Mouse (Mus musculus) cerebellum, adult 2 months (tissue): ENCODE measurements at regions not wholly inside any gene's neighbourhood (a gene's known extent, or its start where the extent isn't known, plus 50 kb on each side); places are given as distances from the start of the nearest gene placed in this dataset.

ENCODE experiments used
- CTCF ChIP-seq: fragments of 200-500 bp; IDR thresholded peaks from 2 replicates; pipeline ENCODE4 v1.5.1; 2011; ENCODE audit warnings: low read depth, mild to moderate bottlenecking, control low read depth, low read length, moderate library complexity, borderline replicate concordance; ENCODE audit not compliant: insufficient read depth
- POLR2A ChIP-seq: fragments of 200-500 bp; IDR thresholded peaks from 2 replicates; pipeline ENCODE4 v1.6.1; 2011; ENCODE audit warnings: low read length, control low read depth, borderline replicate concordance; ENCODE audit not compliant: insufficient read depth

DNA sequence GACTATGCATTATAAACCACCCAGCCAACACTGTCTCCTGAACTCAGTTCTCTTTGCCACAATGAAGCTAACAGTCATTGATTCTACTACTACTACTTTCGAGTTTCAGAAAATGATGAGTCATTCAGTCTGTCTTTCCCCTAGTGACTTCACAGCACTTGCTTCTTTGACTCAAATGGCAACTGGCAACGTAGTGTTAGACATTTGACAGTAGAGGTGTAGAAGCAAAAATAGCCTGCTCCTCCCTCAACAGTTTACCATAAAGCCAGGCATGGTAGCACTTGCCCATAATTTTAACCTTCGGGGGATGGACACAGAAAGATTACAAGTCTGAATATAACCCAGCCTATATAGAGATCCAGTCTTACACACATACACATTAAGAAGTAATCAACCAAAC lies 67.3 kb upstream of the Pdc start:
- TF ChIP-seq POLR2A (no peak), CTCF (no peak)
